Mouse (Mus musculus) gastrocnemius, postnatal 10 days (tissue): ENCODE data around the gene Gm16430. TPM values are rescaled to one million over a fixed set of nuclear protein-coding genes. Genes with fewer than 3 reads are reported as not detected.
"Not testable (repeated sequence)": the region's sequence is repeated elsewhere in the genome, so short reads cannot be mapped to it uniquely, and the experiment has no call there.

Source experiments
- DNase-seq: peaks from one replicate; pipeline ENCODE4 v3.0.0; 2021; ENCODE audit warnings: mixed read lengths
- long read RNA-seq, 2 experiments: library from polyadenylated mRNA; stranded (forward); transcript quantifications; one replicate each; pipeline ENCODE4 v2.0.0; 2021
- total RNA-seq, 2 experiments: library from RNA; stranded (reverse); gene quantifications; 2 replicates each; pipeline ENCODE4 v1.2.3; 2021

The Gm16430 gene
- not detected for total RNA-seq
- long read RNA-seq, experiment 1 = 0 reads
- long read RNA-seq, experiment 2 = 0 reads

- not testable (repeated sequence) for DNase-seq
Measured at GRCm38 (mm10) chrX:54621911-54622310, at the start of gene Gm16430. TSS of gene Gm16430 (plus strand) at chrX:54622211.

Other genes starting within 250 kb of the Gm16430 start
- gene Gm16405, start 91.0 kb upstream of the Gm16430 start, total RNA-seq = not detected